In the genomic region with DNA sequence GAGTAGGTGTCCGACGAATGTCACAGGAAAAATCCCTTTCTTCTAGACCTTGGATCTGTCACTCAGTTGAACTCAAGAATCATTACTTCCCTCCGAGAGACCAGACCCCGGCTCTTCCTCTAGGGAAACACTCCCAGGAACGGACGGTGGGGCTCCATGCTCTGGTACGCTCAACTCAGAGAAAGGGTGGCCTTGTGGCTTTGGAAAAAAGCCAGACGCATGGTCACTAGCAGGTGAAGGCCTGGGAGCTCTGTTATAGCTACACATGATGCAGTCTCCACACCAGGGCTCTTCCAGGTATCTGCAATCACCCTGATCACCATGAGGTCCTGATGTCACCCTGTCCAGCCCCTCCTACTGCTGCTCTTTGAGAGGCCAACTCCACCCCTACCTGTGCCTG, we compare ENCODE assay signal across 14 mouse cellular contexts. TPM values are rescaled to one million over a fixed set of nuclear protein-coding genes. Genes with fewer than 3 reads are reported as not detected.
"Had no signal": no experiment of that assay in that cellular context is flagged by ENCODE, and none has a peak within 500 bp of the region (broad histone marks: within the 10 kb centered on the region; RNA-seq: fewer than 3 reads in every experiment).

No protein-coding gene starts in this region.

- ATAC-seq: lung, postnatal 0 days; midbrain, embryonic 15.5 days had no signal

- H3K9me3 ChIP-seq: limb, embryonic 13.5 days; midbrain, embryonic 15.5 days had no signal

- H3K9ac ChIP-seq: limb, embryonic 13.5 days; liver, embryonic 14.5 days; midbrain, embryonic 15.5 days had no signal

- H3K36me3 ChIP-seq: limb, embryonic 13.5 days; midbrain, embryonic 15.5 days had no signal

- H3K27me3 ChIP-seq: limb, embryonic 13.5 days; midbrain, embryonic 15.5 days had no signal

- H3K27ac ChIP-seq: kidney, postnatal 0 days; limb, embryonic 13.5 days; liver, embryonic 14.5 days; midbrain, embryonic 15.5 days had no signal

- DNase-seq: kidney, adult 9 months; kidney, postnatal 36 days; layer of hippocampus, adult 9-11 months; layer of hippocampus, postnatal 36 days; lung, adult 2 months; lung, postnatal 36 days; right cerebral cortex, postnatal 25 days; thymus, postnatal 4 days had no signal

- H3K4me3 ChIP-seq: limb, embryonic 13.5 days; midbrain, embryonic 15.5 days had no signal

- H3K4me2 ChIP-seq: limb, embryonic 13.5 days; midbrain, embryonic 15.5 days had no signal

RNA-seq across cellular contexts. Expression of a gene that starts 35.2 kb away (rescaled TPM):
- total RNA-seq: monocyte, adult 5-6 weeks had no signal
